Mouse (Mus musculus): Measurements from ENCODE around the gene Bbs4. TPM values are rescaled to one million over a fixed set of nuclear protein-coding genes. Genes with fewer than 3 reads are reported as not detected.

Bbs4 gene
- polyA plus RNA-seq, 1 experiment from 2014 or later = 7.5 TPM

DNA sequence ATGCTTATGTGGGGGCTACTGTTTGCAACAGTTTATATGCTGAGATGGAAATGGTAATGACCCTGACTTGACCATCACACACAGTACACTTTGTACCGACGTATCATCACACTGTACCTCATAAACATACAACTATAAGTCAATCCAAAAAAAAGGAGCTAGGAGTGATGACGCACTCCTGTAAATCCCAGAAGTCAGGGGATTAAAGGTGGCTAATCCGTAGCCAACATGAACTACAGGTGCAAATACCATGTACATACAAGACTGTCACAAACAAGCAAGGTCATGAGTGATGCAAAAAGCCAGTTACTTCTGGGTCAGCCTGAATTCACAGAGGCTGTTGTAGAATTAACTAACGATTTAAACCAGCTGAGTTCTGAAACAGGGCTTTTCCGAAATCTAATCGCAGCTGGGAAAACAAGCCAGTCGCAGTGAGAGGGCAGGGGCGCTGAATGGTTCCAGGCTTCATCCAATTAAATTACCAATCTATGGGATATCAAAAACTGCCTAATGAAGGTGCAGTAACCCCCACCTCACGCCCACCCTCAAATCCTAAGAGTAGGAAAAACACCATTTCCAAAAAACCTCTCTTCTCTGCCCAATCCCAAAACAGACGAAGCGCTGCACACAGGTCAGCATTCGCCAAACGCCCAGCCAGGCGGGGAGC lies 589 bp downstream of the Bbs4 start:
- peak; percentile 26 for ATAC-seq (replicated peaks; ENCODE audit: extremely low read depth, insufficient read depth, low FRiP score)
- Histone ChIP-seq H3K27me3 (ENCODE audit: control insufficient read depth, insufficient read depth, low read length) (no peaks in the 10 kb centered on the region), H3K4me1 (ENCODE audit: control insufficient read depth, insufficient read depth, low read length) (peaks cover 3% of the 10 kb centered on the region; the same call in 1 of the 2 replicates), H3K9ac (ENCODE audit: low read length) (peak overlapping the region; percentile 84), H3K9me3 (replicated peaks; ENCODE audit: control insufficient read depth, low read length) (no peaks in the 10 kb centered on the region), H3K4me2 (ENCODE audit: low read depth, low read length) (peak overlapping the region; percentile 85), H3K27ac (ENCODE audit: low read length) (peak overlapping the region; percentile 89), H3K4me3 (ENCODE audit: low read length) (peak overlapping the region; percentile 84), H3K36me3 (ENCODE audit: control insufficient read depth, insufficient read depth) (no peaks in the 10 kb centered on the region)
- 11% methylated on average over 15 of the region's 15 CpGs for WGBS

DNA sequence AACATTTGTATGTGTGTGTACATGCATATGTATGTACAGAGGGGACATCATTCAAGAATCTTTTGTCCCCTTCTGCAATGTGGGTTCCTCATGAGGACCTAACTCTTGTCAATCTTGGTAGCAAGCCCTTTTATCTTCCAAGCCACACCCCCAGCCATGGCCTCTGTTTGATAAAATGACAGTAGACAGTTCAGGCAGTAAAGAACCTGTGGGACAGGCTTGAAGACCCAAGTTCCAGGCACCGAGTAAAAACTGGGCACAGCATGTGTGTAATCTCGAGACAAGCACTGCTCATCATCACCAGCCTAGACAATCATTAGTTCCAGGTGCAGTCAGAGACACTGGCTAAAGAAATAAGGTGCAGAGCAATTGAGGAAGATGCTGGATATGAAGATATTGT lies 7.1 kb downstream of the Bbs4 start:
- ATAC-seq (replicated peaks; ENCODE audit: extremely low read depth, insufficient read depth, low FRiP score) = no peak
- Histone ChIP-seq H3K4me2 (ENCODE audit: low read depth, low read length) (no peak overlapping the region), H3K36me3 (ENCODE audit: control insufficient read depth, insufficient read depth) (peaks cover 4% of the 10 kb centered on the region; the same call in 1 of the 2 replicates), H3K9ac (ENCODE audit: low read length) (no peak overlapping the region), H3K4me1 (ENCODE audit: control insufficient read depth, insufficient read depth, low read length) (no peaks in the 10 kb centered on the region), H3K9me3 (replicated peaks; ENCODE audit: control insufficient read depth, low read length) (no peaks in the 10 kb centered on the region), H3K27ac (ENCODE audit: low read length) (no peak overlapping the region), H3K27me3 (ENCODE audit: control insufficient read depth, insufficient read depth, low read length) (no peaks in the 10 kb centered on the region), H3K4me3 (ENCODE audit: low read length) (no peak overlapping the region)
- 60% methylated on average over 2 of the region's 2 CpGs for WGBS

DNA sequence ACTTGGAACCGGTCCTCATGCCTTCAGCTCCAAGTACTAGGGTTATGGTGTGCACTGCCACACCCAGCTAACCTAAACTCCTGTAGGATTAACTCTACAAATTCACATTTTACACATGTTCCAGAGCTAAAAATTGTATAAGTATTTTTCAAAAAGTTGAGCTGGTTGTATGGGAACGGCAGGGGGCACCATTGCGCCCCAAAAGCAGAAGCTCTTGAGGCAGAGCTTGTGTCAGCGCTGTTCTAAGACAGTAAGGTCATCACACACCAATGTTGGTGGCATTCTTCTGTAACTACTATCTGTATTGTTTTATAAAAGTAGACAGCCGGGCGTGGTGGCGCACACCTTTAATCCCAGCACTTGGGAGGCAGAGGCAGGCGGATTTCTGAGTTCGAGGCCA lies 13.3 kb downstream of the Bbs4 start:
- Histone ChIP-seq H3K9ac (ENCODE audit: low read length) (no peak overlapping the region), H3K36me3 (ENCODE audit: control insufficient read depth, insufficient read depth) (peaks cover 4% of the 10 kb centered on the region), H3K27ac (ENCODE audit: low read length) (no peak overlapping the region), H3K4me3 (ENCODE audit: low read length) (no peak overlapping the region), H3K4me1 (ENCODE audit: control insufficient read depth, insufficient read depth, low read length) (no peaks in the 10 kb centered on the region), H3K27me3 (ENCODE audit: control insufficient read depth, insufficient read depth, low read length) (no peaks in the 10 kb centered on the region), H3K4me2 (ENCODE audit: low read depth, low read length) (no peak overlapping the region), H3K9me3 (replicated peaks; ENCODE audit: control insufficient read depth, low read length) (no peaks in the 10 kb centered on the region)
- no peak for ATAC-seq (replicated peaks; ENCODE audit: extremely low read depth, insufficient read depth, low FRiP score)
- WGBS = 80% methylated on average over 8 of the region's 9 CpGs

DNA sequence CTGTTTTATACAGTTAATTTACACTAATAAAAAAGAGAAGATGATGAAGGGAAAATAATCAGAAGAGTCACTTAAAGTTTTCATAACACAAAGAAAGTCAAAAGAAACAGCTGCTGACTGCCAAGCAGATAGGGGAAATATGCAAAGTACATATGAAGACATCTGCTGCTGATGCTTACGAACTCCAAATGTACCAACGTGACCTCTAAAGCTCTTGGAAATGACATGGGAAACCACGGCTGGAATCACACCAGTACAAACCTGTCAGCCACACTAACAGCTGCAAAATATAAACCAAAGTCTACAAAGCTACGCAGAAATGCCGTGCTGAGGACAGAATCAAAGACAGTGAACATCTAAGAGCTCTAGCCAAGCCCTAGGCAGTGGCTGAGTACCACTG lies 14.2 kb downstream of the Bbs4 start:
- Histone ChIP-seq H3K4me3 (ENCODE audit: low read length) (no peak overlapping the region), H3K27ac (ENCODE audit: low read length) (no peak overlapping the region), H3K36me3 (ENCODE audit: control insufficient read depth, insufficient read depth) (peaks cover 4% of the 10 kb centered on the region), H3K9me3 (replicated peaks; ENCODE audit: control insufficient read depth, low read length) (no peaks in the 10 kb centered on the region), H3K4me1 (ENCODE audit: control insufficient read depth, insufficient read depth, low read length) (no peaks in the 10 kb centered on the region), H3K27me3 (ENCODE audit: control insufficient read depth, insufficient read depth, low read length) (no peaks in the 10 kb centered on the region), H3K9ac (ENCODE audit: low read length) (no peak overlapping the region), H3K4me2 (ENCODE audit: low read depth, low read length) (no peak overlapping the region)
- WGBS = 58% methylated on average over 5 of the region's 5 CpGs
- ATAC-seq (replicated peaks; ENCODE audit: extremely low read depth, insufficient read depth, low FRiP score) = no peak

DNA sequence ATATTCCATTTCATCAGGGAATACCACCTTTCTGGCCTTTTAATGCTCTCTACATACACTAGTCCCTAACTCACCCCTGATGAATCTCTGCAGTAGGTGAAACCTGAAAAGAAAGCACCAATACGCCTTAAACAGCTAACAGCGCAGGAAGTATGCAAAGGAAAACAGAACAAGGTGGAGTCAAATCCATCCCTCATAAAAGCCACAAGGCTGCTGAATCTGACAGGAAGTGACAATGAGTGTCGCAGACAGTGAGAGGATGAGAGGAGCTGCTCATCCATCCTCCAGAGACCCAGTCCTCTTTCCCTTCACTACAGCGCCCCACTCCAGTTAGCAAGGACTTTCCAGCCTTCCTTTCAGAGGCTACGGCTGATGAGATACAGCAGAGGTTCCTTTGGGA lies 14.9 kb downstream of the Bbs4 start:
- Histone ChIP-seq H3K27me3 (ENCODE audit: control insufficient read depth, insufficient read depth, low read length) (no peaks in the 10 kb centered on the region), H3K36me3 (ENCODE audit: control insufficient read depth, insufficient read depth) (peaks cover 4% of the 10 kb centered on the region), H3K4me1 (ENCODE audit: control insufficient read depth, insufficient read depth, low read length) (no peaks in the 10 kb centered on the region), H3K27ac (ENCODE audit: low read length) (no peak overlapping the region), H3K9ac (ENCODE audit: low read length) (no peak overlapping the region), H3K4me2 (ENCODE audit: low read depth, low read length) (no peak overlapping the region), H3K4me3 (ENCODE audit: low read length) (no peak overlapping the region), H3K9me3 (replicated peaks; ENCODE audit: control insufficient read depth, low read length) (no peaks in the 10 kb centered on the region)
- 74% methylated on average over 5 of the region's 5 CpGs for WGBS
- no peak for ATAC-seq (replicated peaks; ENCODE audit: extremely low read depth, insufficient read depth, low FRiP score)

DNA sequence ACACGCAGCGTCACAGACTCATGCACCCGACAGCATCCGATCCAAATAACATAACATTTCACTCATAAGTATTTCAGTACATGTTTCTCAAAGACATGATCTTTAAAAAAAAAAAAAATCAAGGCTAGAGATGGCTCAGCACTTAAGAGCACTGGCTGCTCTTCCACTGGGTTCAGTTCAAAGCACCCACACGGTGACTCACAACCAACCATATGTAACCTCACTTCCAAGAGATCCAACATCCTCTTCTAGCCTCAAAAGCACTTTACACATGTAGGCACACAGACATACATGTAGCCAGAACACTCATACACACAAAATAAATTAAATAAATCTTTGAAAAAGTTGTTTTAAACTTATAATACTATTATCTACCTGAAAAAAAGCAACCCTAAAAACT lies 15.4 kb downstream of the Bbs4 start:
- peaks cover 4% of the 10 kb centered on the region for H3K36me3 ChIP-seq (ENCODE audit: control insufficient read depth, insufficient read depth)
- no peak overlapping the region for H3K9ac ChIP-seq (ENCODE audit: low read length)
- H3K4me3 ChIP-seq (ENCODE audit: low read length) = no peak overlapping the region
- no peak overlapping the region for H3K27ac ChIP-seq (ENCODE audit: low read length)
- H3K9me3 ChIP-seq (replicated peaks; ENCODE audit: control insufficient read depth, low read length) = no peaks in the 10 kb centered on the region
- H3K4me1 ChIP-seq (ENCODE audit: control insufficient read depth, insufficient read depth, low read length) = no peaks in the 10 kb centered on the region
- no peaks in the 10 kb centered on the region for H3K27me3 ChIP-seq (ENCODE audit: control insufficient read depth, insufficient read depth, low read length)
- 93% methylated on average over 5 of the region's 5 CpGs for WGBS
- no peak overlapping the region for H3K4me2 ChIP-seq (ENCODE audit: low read depth, low read length)
- no peak for ATAC-seq (replicated peaks; ENCODE audit: extremely low read depth, insufficient read depth, low FRiP score)

DNA sequence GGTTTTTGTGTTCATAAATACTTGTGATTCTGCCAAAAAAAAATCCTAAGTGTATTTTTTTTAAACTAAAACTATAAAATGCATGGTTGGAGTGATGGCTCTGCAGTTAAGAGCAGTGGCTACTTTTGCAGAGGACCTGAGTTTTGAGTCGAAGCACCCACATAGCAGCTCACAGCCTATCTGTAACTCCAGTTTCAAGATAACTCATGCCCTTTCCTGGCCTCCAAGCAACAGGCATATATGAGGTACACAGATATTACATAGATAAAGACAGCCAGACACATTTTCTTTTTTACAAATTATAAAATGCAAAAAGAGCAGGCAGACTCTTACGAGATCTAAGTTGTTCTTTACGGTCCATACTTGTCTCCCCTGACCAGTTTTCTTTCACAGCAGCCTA lies 16.8 kb downstream of the Bbs4 start:
- ATAC-seq (replicated peaks; ENCODE audit: extremely low read depth, insufficient read depth, low FRiP score) = no peak
- 84% methylated on average over 3 of the region's 3 CpGs for WGBS

DNA sequence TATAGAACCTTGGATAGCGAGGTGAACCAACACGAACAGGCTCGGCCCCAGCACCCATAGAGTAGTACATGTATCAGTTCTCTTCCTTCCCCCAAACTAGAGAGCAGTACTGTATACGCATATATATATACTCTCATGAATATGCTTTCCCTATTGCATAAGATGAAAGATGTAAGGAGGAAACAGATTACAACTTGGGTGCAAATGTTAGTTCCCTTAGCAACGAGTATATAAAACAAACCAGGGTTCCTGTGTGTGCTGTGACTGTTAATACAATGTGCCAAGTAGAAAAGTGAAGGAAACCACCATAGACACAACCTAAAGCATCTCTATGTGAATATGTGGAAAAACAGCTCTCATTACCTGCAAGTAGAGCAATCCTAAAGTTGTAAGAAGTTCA lies 23.3 kb downstream of the Bbs4 start:
- H3K36me3 ChIP-seq (ENCODE audit: control insufficient read depth, insufficient read depth) = 0 out of 2 replicates have a peak, but pooled peaks cover 7% of the 10 kb centered on the region
- H3K27ac ChIP-seq (ENCODE audit: low read length) = no peak overlapping the region

More for the DNA sequence above, 16.8 kb downstream of the Bbs4 start:
- no peak overlapping the region for H3K27ac ChIP-seq (ENCODE audit: low read length)
- H3K4me2 ChIP-seq (ENCODE audit: low read depth, low read length) = no peak overlapping the region
- no peak overlapping the region for H3K4me3 ChIP-seq (ENCODE audit: low read length)
- no peaks in the 10 kb centered on the region for H3K4me1 ChIP-seq (ENCODE audit: control insufficient read depth, insufficient read depth, low read length)
- H3K9ac ChIP-seq (ENCODE audit: low read length) = no peak overlapping the region
- no peaks in the 10 kb centered on the region for H3K27me3 ChIP-seq (ENCODE audit: control insufficient read depth, insufficient read depth, low read length)
- H3K36me3 ChIP-seq (ENCODE audit: control insufficient read depth, insufficient read depth) = peaks cover 5% of the 10 kb centered on the region
- H3K9me3 ChIP-seq (replicated peaks; ENCODE audit: control insufficient read depth, low read length) = no peaks in the 10 kb centered on the region

DNA sequence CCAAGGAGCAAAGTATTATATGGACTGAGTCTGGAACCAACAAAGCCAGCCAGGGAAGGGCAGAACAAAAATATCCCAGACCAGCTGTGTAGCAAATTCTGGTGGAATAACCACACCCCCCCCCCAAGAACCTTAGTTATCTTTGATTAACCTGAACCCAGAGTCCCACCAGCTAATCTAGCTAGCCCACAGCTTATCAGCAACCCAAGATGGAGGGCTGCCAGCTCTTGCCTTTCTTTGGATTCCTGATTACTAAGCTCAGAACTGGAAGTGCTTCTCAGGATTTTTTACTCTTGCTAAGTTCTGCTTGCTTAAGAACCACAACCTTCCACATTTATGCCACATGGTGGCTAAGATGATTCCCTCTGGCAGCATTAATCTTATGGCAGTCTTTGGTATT lies 29.0 kb downstream of the Bbs4 start:
- peak overlapping the region; percentile 32; the same call in 1 of the 2 replicates for H3K27ac ChIP-seq (ENCODE audit: low read length)
- ATAC-seq (replicated peaks; ENCODE audit: extremely low read depth, insufficient read depth, low FRiP score) = no peak; the same call in 1 of the 2 replicates

More for the DNA sequence above, 23.3 kb downstream of the Bbs4 start:
- 87% methylated on average over 5 of the region's 5 CpGs for WGBS
- Histone ChIP-seq H3K4me1 (ENCODE audit: control insufficient read depth, insufficient read depth, low read length) (no peaks in the 10 kb centered on the region), H3K4me3 (ENCODE audit: low read length) (no peak overlapping the region), H3K9me3 (replicated peaks; ENCODE audit: control insufficient read depth, low read length) (no peaks in the 10 kb centered on the region), H3K27me3 (ENCODE audit: control insufficient read depth, insufficient read depth, low read length) (no peaks in the 10 kb centered on the region), H3K9ac (ENCODE audit: low read length) (no peak overlapping the region), H3K4me2 (ENCODE audit: low read depth, low read length) (no peak overlapping the region)
- no peak for ATAC-seq (replicated peaks; ENCODE audit: extremely low read depth, insufficient read depth, low FRiP score)

More for the DNA sequence above, 29.0 kb downstream of the Bbs4 start:
- H3K9me3 ChIP-seq (replicated peaks; ENCODE audit: control insufficient read depth, low read length) = no peaks in the 10 kb centered on the region
- H3K4me1 ChIP-seq (ENCODE audit: control insufficient read depth, insufficient read depth, low read length) = peaks cover 8% of the 10 kb centered on the region
- no peak overlapping the region for H3K9ac ChIP-seq (ENCODE audit: low read length)
- H3K27me3 ChIP-seq (ENCODE audit: control insufficient read depth, insufficient read depth, low read length) = no peaks in the 10 kb centered on the region
- no peak overlapping the region for H3K4me3 ChIP-seq (ENCODE audit: low read length)
- H3K36me3 ChIP-seq (ENCODE audit: control insufficient read depth, insufficient read depth) = peaks cover 17% of the 10 kb centered on the region
- H3K4me2 ChIP-seq (ENCODE audit: low read depth, low read length) = no peak overlapping the region
